Mouse (Mus musculus) lung, postnatal 25 days (tissue): ENCODE results near the gene Gsdma.
A peak's percentile ranks its signal among the peaks of the same experiment; 100 is the strongest.

ENCODE experiments used
- DNase-seq: peaks from one replicate; pipeline ENCODE4 v3.0.0; 2022; ENCODE audit warnings: low spot score

Gene Gsdma

GRCm38 (mm10) chr11:98709001-98709741, 45.0 kb downstream of the Gsdma start:
- peak; percentile 21 for DNase-seq

- peak; percentile 87 for DNase-seq
Measured at GRCm38 (mm10) chr11:98710416-98711045, 46.4 kb downstream of the Gsdma start.

- no peak for DNase-seq
Measured at GRCm38 (mm10) chr11:98711046-98711434, 46.9 kb downstream of the Gsdma start.

GRCm38 (mm10) chr11:98712009-98712408, 47.9 kb downstream of the Gsdma start:
- DNase-seq, result peak; percentile 35

- no peak for DNase-seq
Measured at GRCm38 (mm10) chr11:98713703-98714102, 49.6 kb downstream of the Gsdma start.

GRCm38 (mm10) chr11:98715946-98716345, 51.8 kb downstream of the Gsdma start:
- DNase-seq, result no peak

- DNase-seq, result peak; percentile 71
Measured at GRCm38 (mm10) chr11:98717904-98718303, 53.8 kb downstream of the Gsdma start.

- no peak for DNase-seq
Measured at GRCm38 (mm10) chr11:98720756-98721155, 56.6 kb downstream of the Gsdma start.

- peak; percentile 91 for DNase-seq
Measured at GRCm38 (mm10) chr11:98721458-98722226, 57.5 kb downstream of the Gsdma start.

GRCm38 (mm10) chr11:98723098-98723497, 58.9 kb downstream of the Gsdma start:
- no peak for DNase-seq

- DNase-seq, result no peak
Measured at GRCm38 (mm10) chr11:98725926-98726506, 61.9 kb downstream of the Gsdma start.
